Mouse (Mus musculus): ENCODE results near the gene Impg1.
A peak's percentile ranks its signal among the peaks of the same experiment; 100 is the strongest.

Impg1 gene

DNA sequence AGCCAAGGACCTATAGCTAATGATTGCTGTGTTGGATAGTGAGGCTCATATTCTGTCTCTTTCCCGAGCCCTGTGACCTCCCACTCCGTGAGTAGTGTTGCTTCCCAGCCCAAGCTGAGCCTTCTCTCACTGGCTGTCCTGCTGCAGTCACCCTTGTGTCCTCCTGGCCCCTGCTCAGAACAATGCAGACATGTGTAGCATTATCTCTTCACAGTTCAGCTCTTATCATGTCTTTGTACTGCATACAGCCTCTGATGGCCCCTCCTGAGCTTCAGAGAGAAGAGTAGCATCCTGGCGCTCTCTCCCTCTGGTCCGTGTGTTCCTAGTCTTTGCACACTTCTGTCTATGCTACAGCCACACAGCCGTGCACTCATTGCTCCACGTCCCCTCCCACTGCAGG is 187.5 kb downstream of the Impg1 start:
- DNase-seq, result no peak

DNA sequence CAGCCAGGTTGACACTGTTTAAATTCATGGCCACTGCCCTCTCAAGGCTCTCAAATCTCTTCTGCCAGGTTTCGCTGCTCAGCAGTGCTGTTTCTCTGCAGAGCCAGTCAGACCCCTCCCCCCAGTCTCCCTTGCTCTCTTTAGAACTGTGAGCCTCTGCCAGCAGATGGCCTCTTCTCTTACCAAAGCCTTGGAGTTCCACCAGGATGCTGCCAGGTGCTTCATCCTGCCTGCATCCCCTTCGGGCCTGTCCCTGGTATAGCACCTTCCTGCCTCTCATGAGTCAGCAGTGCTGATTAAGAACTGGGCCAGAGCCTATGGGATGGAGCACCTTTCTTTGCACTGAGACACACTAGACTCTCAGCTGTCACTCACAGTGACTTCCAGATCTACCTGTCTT is 188.1 kb downstream of the Impg1 start:
- no peak for DNase-seq

DNA sequence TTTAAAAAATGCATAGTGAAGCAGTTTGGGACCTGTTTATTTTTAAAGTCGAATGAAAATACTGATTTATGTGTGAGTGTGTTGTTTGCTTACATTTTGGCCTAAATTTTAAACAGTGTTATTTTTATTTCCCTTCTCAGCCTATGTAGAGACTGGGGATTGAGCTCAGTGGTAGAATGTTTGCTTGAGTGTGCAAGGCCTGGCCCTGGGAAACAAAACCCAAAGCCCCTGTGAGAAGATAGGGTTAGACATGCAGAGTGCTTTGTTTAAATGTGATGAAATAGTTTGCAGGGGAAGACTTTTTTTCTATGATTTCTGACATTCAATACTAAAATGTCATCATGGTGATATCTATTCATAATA is 189.5 kb downstream of the Impg1 start:
- no peak for DNase-seq

DNA sequence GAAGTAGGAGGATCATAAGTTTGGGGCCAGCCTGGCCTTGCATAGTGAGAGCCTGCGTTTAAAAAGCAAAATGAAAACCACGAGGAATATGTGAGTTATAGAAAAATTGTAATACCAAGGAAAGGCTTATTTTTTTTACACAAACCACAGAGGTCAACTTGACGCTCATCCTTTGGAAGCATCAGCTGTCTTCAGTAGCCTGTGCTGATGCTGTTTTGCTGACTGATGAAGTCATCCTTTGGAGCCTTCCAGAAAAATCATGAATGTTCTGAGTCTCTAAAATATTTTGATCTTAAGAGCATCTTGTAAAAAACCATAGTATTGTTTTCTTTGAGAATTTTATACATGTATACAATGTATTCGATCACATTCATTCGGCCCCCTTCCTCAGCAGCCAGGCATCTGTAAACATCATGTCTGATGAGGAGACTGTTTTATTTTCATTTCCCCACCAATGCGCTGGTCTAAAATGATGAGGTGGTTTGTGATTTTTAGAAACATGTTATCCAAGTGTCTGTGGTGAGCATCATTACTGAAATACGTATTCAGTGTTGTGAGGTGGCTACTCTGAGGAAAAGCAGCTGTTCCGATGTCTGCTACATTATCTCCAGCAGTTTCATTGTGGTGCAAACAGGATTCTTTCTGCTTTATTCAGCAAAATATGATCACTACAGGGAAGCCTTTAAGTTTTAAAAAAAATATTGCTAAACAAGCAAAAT is 190.1 kb downstream of the Impg1 start:
- no peak for DNase-seq

DNA sequence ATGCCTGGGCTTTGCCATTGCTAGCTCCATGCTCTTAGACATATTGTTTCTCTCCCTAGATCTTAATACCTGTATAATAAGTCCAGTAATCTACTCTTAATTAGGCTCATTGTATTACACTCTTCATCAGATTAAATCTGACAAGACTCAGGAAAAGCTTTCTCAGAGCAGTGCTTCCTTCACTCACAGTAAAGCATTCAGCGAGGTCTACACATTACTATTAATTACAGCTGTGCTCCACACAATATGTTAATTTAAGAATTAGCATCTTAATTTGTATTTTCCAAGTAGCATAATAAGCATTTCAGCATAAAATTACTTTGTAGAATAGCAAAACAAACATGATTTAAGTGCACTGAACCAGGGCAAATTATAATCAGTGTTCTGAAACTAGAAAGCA is 192.3 kb downstream of the Impg1 start:
- DNase-seq, result no peak

DNA sequence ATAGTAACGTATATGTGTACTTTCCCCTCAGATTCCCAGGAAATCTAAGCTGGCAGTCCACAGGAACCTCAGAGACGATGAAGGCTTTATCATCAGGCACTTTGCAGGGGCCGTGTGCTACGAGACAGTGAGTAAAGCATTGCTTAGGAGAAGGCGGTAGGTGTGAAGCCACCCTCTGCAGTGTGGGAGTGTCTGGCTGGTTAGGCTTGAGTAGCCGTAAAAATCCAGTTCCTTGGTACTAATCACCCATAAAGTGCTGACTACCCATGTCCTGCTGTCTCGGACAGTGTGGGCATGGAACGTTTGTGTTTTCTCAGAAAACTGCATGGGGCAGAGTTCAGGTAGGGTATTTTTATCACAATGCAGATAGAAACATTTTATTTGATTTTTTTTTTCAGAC is 195.7 kb downstream of the Impg1 start:
- peak; percentile 63 for DNase-seq

DNA sequence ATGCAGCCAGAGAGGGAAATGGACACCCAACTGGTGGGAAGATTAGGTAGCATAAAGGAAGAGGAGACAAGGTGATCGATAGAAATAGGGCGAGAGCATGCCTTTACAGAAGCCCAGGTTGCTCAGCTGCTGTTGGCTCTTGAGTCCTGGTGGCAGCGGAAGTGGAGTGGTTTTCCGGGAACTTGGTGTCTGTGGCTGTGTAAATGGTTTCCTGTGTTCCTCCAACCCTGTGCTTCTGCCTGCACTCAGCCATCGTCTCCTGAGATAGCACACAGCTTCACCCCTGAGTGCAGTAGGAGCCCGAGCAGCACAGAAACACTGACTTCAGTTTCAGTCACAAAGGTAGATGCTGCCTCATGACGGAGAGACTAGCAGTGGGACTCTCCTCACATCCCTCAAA is 198.8 kb downstream of the Impg1 start:
- no peak for DNase-seq

DNA sequence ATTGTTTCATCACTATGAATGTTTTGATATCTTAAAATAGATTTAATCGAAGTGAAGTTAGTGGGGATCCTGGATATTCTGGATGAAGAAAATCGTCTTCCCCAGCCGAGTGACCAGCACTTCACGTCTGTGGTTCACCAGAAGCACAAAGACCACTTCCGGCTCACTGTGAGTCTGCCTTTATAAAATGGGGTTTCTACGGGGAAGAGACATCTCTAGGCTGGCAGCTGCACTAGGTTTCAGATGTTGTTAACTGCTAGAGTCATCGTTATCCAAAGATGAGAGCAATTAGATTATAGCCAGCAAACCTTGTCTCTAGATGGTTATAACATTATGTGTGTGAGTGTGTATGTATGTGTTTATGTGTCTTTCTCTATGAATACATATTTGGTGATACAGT is 199.2 kb downstream of the Impg1 start:
- no peak for DNase-seq

Measured in kidney, adult 9 months (tissue).